Mouse (Mus musculus): Measurements from ENCODE around the gene Ipo11.
A peak's percentile ranks its signal among the peaks of the same experiment; 100 is the strongest.

Gene Ipo11

DNA sequence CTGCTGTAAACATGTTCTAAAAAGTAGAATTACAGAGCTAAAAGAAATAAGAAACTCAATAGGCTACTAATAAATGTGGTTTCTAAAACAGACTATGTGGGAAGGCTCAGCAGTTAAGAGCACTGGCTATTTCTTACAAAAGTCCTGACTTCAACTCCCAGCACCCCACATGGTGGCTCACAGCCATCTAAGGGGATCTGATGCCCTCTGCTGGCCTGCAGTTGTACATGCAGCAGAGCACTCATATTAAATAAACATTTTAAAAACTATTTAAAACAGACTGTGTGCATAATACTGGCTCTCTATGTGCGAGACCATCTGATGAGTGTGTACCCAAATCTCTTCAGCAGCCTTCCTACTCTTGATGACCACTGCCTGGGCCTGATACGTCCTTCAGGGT lies 42.5 kb downstream of the Ipo11 start:
- no peak for DNase-seq

GRCm38 (mm10) chr13:106893701-106894100 lies 43.1 kb downstream of the Ipo11 start:
- no peak for DNase-seq

GRCm38 (mm10) chr13:106893196-106893595 lies 43.6 kb downstream of the Ipo11 start:
- DNase-seq: no peak

DNA sequence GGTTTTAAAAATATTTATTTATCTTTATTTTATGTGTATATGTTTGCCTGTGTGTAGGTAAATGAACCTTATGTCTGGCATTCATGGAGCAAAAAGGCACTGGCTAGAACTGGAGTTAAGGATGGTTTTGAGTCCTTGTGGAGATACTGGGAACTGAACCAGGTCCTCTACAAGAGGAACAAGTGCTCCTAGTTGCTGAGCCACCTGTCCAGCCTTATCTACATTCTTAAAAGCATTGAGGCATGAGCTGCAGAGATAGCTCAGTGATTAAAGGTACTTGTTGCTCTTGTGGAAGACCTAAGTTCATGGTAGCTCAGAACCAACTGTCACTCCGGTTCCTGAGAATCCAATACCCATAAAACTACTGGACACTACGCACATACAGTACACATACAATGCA lies 49.4 kb downstream of the Ipo11 start:
- DNase-seq: no peak

DNA sequence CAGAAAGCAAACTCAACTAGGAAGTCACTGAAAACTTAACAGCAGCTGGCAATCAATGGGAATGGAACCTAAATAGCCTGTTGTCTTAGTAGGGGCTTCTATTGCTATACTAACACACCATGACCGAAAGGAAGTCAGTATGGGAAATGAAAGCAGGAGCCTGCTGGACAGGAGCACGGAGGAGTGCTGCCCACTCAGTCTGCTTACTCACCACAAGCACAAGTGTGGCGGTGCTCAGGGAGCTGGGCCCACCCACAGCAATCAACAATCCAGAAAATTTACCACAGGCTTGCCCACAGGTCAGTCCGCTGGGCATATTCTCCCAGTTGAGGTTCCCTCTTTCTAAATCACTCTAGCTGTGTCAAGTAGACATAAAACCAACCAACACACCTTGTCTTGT lies 52.5 kb downstream of the Ipo11 start:
- DNase-seq: no peak

- no peak for DNase-seq
Observed at GRCm38 (mm10) chr13:106876278-106876677, 60.5 kb downstream of the Ipo11 start.

- DNase-seq: no peak
Observed at GRCm38 (mm10) chr13:106865547-106865946, 71.2 kb downstream of the Ipo11 start.

DNA sequence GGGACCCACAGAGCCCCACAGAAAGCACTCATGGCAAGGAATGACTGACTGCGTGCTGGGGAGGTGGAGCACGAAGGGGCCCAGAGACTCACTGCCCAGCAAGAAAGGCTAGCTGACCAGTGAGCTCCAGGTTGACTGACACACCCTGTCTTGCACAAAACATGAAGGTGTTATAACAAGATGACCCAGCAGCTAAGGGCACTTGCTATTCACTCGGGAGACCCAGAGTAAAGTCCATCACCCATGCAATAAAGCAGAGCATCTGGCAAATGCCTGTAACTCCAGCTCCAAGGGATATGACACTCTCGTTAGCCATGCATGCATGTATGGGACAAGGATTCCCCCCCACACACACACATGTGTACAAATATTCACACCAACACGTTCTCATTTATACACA lies 78.0 kb downstream of the Ipo11 start:
- no peak for DNase-seq

DNA sequence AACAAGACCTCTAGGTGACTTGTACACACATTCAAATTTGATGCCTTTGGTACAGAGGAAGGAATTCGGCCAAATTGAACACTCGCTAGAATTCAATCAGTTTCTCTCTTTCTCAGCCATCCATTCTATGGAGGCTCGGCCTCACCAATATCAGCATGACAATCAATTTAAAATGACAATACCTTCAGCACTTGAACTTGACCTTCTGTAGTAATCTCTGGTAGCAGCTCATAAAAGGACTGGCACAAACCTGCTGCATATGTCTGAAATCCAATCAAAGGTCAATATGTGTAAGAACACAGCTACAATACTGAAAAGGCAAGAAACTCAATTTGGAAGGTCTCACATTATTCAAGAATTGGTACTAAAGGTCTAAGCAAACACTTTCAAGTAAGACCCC lies 80.2 kb downstream of the Ipo11 start:
- DNase-seq: no peak

DNA sequence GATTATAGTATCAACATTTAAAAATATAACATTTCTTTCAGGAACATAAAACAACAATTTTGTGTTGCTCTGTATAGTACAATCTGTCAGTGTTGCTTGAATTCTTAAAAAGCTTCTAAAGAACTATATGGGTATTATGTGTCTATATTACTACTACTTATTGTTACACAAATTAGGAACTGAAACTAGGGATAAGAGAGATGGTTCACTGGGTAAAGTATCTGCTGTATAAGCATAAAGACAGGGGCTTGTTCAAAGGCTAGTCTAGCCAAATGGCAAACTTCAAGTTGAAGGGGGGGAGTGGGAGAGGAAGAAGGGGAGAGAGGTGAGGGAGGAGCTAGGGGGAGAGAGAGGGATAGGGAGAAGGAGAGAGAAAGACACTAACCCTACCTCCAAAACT lies 89.2 kb downstream of the Ipo11 start:
- DNase-seq: no peak

GRCm38 (mm10) chr13:106844928-106845327 lies 91.8 kb downstream of the Ipo11 start:
- DNase-seq: no peak

DNA sequence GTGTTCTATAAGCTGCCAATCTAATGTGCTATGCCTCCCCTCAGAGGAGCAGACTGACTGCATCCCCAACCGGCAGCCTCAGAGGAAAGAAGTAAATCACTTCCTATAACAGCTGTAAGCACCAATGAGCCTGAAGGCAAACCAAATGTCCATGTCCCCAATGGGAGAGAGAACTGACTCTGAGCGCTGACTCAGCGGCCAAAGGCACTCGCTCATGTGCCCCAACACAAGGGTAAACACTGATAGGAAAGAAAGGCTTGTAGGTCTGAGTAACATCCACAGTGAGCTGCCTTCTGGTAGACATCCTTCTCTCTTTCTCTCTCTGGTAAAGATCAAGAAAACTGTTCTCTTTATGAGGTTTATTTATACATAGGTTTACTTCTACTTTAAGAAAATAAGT lies 94.2 kb downstream of the Ipo11 start:
- no peak for DNase-seq

DNA sequence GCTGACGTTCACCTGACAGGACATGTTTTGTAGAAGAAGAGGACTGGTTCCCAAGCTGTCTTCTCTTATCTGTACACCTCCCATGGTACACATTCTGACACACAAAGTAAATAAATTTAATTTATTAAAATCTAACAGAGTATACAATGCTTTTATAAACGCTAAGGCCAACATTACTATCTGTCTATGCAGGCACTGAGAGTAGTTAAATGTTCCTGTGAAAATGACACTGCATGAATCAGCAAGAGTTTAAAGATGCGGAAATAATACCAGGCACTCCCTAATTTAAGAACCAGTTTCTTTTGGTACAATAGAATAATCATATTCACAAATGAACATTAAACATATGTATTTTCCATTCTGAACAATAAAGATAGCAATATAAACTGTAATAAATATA lies 98.0 kb downstream of the Ipo11 start:
- DNase-seq: no peak

- no peak for DNase-seq
Observed at GRCm38 (mm10) chr13:106836527-106836879, 100.3 kb downstream of the Ipo11 start.

DNA sequence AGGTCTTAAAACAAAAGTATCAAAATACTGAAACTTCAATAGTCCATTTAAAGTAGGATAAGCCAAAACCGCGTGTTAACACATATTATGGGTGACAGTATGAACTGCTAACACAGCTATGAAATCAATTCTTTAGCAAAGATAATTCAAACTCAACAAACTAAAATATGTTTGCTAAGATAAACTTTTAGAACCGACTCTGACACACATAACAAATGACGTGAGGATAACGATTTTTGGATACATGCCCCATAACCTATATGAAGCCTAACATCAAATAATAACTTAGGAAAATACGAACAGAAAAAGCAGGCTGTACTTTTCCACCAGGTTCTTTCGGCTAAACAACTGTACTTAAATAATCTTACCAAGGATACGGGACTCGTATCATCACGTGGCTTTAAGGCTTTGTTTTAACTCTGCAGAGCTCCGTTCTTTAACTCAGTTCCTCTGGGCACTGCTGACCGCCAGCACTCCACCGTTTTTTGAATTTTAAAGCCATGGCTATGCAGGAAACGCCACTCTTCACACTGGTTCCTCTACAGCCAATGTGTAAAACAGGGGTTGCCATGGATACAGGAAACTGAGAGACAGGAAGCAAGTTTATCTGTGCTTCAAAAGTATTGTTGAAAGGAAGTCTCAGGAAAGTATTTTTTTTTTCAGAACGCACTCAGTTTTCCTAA lies 100.8 kb downstream of the Ipo11 start:
- peak; percentile 39 to 41 for DNase-seq

GRCm38 (mm10) chr13:106830029-106830428 lies 106.7 kb downstream of the Ipo11 start:
- no peak for DNase-seq

DNA sequence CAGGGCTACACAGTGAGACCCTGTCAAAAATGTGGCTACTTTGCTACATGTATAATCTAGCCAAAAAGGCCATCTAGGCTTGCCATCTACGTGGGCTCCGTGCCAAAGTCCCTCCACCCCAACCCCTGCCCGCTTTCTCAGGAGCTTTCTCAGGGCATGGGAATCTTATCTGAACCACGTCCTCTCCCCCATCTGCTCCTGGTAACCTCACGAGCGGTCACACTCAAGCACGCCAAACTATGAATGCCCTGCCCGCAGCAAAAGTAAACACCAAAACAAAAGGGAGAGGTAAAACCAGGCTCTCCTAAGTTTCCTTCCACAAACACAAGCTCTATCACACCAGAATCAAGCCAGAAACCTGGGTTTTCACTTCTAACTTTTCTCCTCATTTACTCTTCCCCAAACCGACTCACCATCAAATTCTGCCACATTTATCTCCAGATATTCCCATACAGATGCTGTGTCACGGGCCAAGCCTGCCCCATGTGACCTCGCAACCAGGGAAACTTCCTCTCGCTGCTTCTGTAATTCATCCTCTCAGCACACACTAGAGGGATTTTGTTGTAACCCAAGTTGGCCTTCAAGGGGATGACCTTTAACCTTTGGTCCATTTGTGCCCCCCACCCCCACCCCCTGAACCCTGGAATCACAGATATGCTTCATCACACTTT lies 107.3 kb downstream of the Ipo11 start:
- no peak for DNase-seq

DNA sequence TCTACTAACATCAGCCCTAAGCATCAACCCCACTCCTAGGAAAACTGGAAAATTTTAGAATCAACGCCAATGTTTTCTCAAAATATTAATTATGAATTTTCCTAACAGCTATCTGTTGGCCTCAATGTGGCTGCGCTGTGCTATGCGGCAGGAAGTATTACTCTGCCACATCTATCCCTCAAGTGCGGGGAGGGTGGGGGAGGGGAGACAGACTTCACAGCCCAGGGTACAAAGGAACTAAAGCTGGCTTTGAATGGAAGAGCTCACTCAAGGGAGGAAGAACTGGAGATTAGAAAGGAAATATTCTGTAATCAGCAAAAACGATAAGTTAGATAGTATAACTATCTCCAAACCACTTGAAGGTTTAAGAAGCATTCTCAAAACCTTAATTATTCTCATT lies 111.1 kb downstream of the Ipo11 start:
- no peak for DNase-seq

DNA sequence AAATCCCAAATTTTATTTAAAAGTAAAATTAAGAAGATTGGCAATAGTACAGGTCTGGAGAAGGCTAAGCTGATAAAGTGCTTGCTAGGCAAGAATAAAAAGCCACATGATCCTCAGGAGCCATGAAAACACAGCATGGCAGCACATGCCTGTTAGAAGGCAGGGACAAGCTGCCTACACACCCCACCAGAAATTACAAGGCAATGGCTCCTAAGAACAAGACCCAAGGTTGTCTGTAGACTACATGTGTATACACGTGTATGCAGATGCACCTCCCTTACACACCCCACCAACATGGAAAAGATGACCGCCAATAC lies 112.9 kb downstream of the Ipo11 start:
- DNase-seq: no peak

- no peak for DNase-seq
Observed at GRCm38 (mm10) chr13:106823121-106823874, 113.5 kb downstream of the Ipo11 start.

DNA sequence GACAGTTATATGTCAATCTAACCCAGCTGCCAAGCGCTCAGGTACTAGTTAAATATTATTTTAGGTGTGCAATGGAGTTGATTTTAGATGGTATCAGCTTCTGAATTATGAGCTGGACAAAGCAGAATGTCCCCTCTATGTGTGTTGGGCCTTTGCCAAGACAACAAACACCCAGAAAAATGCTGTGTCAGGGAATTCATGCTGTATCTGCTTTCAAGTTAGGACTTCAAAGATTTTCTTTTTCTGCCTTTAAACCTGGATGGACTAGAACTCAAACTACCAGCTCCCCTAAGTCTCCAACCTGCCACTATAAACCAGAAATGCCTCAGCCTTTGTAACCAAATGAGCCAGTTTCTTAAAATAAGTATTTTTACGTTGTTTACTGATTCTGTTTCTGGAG lies 116.6 kb downstream of the Ipo11 start:
- DNase-seq: no peak

DNA sequence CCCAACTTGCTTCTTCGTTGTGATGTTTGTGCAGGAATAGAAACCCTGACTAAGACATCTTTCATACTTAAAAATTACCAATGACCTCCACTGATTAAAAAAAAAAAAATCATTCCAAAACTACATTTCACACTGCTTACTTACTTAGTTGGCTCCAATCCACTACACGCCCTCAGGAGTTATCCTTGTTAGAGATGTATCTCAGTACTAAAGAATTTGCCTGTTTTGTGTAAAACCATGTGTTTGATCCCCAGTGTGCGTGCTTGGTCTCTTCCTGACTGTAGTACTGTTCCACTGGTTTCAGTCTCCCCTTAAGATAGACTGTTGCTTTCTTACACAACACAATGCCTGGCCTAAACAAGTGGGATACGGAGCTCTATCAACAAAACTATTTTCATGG lies 117.0 kb downstream of the Ipo11 start:
- no peak for DNase-seq

DNA sequence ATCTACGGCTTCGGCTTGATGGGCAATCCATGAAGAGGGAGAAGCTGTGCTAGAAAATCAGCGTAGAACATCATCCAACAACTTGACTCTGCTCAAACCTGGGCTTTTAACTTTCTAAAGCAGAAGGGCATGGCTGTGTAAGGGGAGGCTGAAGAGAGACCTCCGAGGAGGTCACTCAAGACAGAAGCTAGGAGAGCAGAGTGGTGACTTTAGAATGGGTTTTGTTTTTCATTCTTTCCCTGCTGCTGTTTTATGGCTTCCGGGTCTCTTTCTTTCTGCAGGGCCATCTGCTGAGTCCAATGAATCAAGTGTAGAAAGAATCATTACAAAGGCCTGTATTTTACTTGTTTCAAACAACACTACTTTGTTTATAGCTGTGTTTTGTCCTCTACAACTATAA lies 119.7 kb downstream of the Ipo11 start:
- no peak for DNase-seq

- no peak for DNase-seq
Observed at GRCm38 (mm10) chr13:106813519-106813918, 123.2 kb downstream of the Ipo11 start.

Data from thymus, postnatal 36 days (tissue).